Mouse (Mus musculus): ENCODE measurements around the gene Grhl1. TPM values are rescaled to one million over a fixed set of nuclear protein-coding genes. Genes with fewer than 3 reads are reported as not detected.

Gene Grhl1
- polyA plus RNA-seq, 1 experiment from 2014 or later, result 0.60 TPM

- Histone ChIP-seq H3K4me2 (replicated peaks; ENCODE audit: low read depth, low read length) (no peak overlapping the region), H3K27me3 (ENCODE audit: control insufficient read depth, insufficient read depth, low read length) (no peaks in the 10 kb centered on the region), H3K27ac (ENCODE audit: low read depth, low read length) (no peak overlapping the region), H3K4me1 (replicated peaks; ENCODE audit: control insufficient read depth, insufficient read depth, low read length) (no peaks in the 10 kb centered on the region), H3K9me3 (ENCODE audit: control insufficient read depth, low read length) (no peaks in the 10 kb centered on the region), H3K9ac (ENCODE audit: low read depth, low read length) (no peak overlapping the region), H3K36me3 (ENCODE audit: control insufficient read depth, insufficient read depth, low read length) (no peaks in the 10 kb centered on the region), H3K4me3 (ENCODE audit: low read depth, low read length) (no peak overlapping the region)
- DNase-seq (ENCODE audit: low spot score) (no peak), ATAC-seq (ENCODE audit: low FRiP score) (no peak)
- 87% methylated on average over 2 of the region's 2 CpGs for WGBS
Measured at GRCm38 (mm10) chr12:24552531-24552930, 19.6 kb upstream of the Grhl1 start.

- no peaks in the 10 kb centered on the region for H3K4me1 ChIP-seq (replicated peaks; ENCODE audit: control insufficient read depth, insufficient read depth, low read length)
- no peaks in the 10 kb centered on the region for H3K9me3 ChIP-seq (ENCODE audit: control insufficient read depth, low read length)
- H3K4me3 ChIP-seq (ENCODE audit: low read depth, low read length), result no peak overlapping the region
- no peaks in the 10 kb centered on the region for H3K36me3 ChIP-seq (ENCODE audit: control insufficient read depth, insufficient read depth, low read length)
- no peaks in the 10 kb centered on the region for H3K27me3 ChIP-seq (ENCODE audit: control insufficient read depth, insufficient read depth, low read length)
- H3K9ac ChIP-seq (ENCODE audit: low read depth, low read length), result no peak overlapping the region
- 84% methylated on average over 8 of the region's 8 CpGs for WGBS
- no peak for ATAC-seq (ENCODE audit: low FRiP score)
- H3K27ac ChIP-seq (ENCODE audit: low read depth, low read length), result no peak overlapping the region
- no peak for DNase-seq (ENCODE audit: low spot score)
- H3K4me2 ChIP-seq (replicated peaks; ENCODE audit: low read depth, low read length), result no peak overlapping the region
Measured at GRCm38 (mm10) chr12:24555976-24556375, 16.1 kb upstream of the Grhl1 start.

- Histone ChIP-seq H3K9ac (ENCODE audit: low read depth, low read length) (no peak overlapping the region), H3K36me3 (ENCODE audit: control insufficient read depth, insufficient read depth, low read length) (no peaks in the 10 kb centered on the region), H3K4me3 (ENCODE audit: low read depth, low read length) (no peak overlapping the region), H3K4me1 (replicated peaks; ENCODE audit: control insufficient read depth, insufficient read depth, low read length) (no peaks in the 10 kb centered on the region), H3K27me3 (ENCODE audit: control insufficient read depth, insufficient read depth, low read length) (no peaks in the 10 kb centered on the region), H3K4me2 (replicated peaks; ENCODE audit: low read depth, low read length) (no peak overlapping the region), H3K27ac (ENCODE audit: low read depth, low read length) (no peak overlapping the region), H3K9me3 (ENCODE audit: control insufficient read depth, low read length) (no peaks in the 10 kb centered on the region)
- no peak for ATAC-seq (ENCODE audit: low FRiP score)
- WGBS, result 87% methylated on average over 7 of the region's 7 CpGs
- no peak for DNase-seq (ENCODE audit: low spot score)
Measured at GRCm38 (mm10) chr12:24563395-24563960, 8.6 kb upstream of the Grhl1 start.

GRCm38 (mm10) chr12:24565311-24565710, 6.8 kb upstream of the Grhl1 start:
- Histone ChIP-seq H3K9me3 (ENCODE audit: control insufficient read depth, low read length) (no peaks in the 10 kb centered on the region), H3K4me1 (replicated peaks; ENCODE audit: control insufficient read depth, insufficient read depth, low read length) (no peaks in the 10 kb centered on the region), H3K27ac (ENCODE audit: low read depth, low read length) (no peak overlapping the region), H3K4me2 (replicated peaks; ENCODE audit: low read depth, low read length) (no peak overlapping the region), H3K27me3 (ENCODE audit: control insufficient read depth, insufficient read depth, low read length) (no peaks in the 10 kb centered on the region), H3K9ac (ENCODE audit: low read depth, low read length) (no peak overlapping the region), H3K36me3 (ENCODE audit: control insufficient read depth, insufficient read depth, low read length) (no peaks in the 10 kb centered on the region), H3K4me3 (ENCODE audit: low read depth, low read length) (no peak overlapping the region)
- no peak for ATAC-seq (ENCODE audit: low FRiP score)
- DNase-seq (ENCODE audit: low spot score), result no peak
- WGBS, result 78% methylated on average over 6 of the region's 6 CpGs

- 84% methylated on average over 3 of the region's 3 CpGs for WGBS
Measured at GRCm38 (mm10) chr12:24567606-24568005, 4.5 kb upstream of the Grhl1 start.

GRCm38 (mm10) chr12:24572421-24573274, 565 bp downstream of the Grhl1 start:
- H3K27me3 ChIP-seq (ENCODE audit: control insufficient read depth, insufficient read depth, low read length), result peaks cover 13% of the 10 kb centered on the region
- no peaks in the 10 kb centered on the region; the same call in 1 of the 2 replicates for H3K4me1 ChIP-seq (replicated peaks; ENCODE audit: control insufficient read depth, insufficient read depth, low read length)
- DNase-seq (ENCODE audit: low spot score) (no peak), ATAC-seq (ENCODE audit: low FRiP score) (peak; percentile 53)
- no peaks in the 10 kb centered on the region for H3K9me3 ChIP-seq (ENCODE audit: control insufficient read depth, low read length)
- H3K27ac ChIP-seq (ENCODE audit: low read depth, low read length), result no peak overlapping the region
- 7% methylated on average over 39 of the region's 48 CpGs for WGBS
- H3K36me3 ChIP-seq (ENCODE audit: control insufficient read depth, insufficient read depth, low read length), result no peaks in the 10 kb centered on the region
- peak overlapping the region; percentile 62 for H3K4me3 ChIP-seq (ENCODE audit: low read depth, low read length)
- peak overlapping the region; percentile 85 for H3K4me2 ChIP-seq (replicated peaks; ENCODE audit: low read depth, low read length)
- peak overlapping the region; percentile 47; the same call in 1 of the 2 replicates for H3K9ac ChIP-seq (ENCODE audit: low read depth, low read length)

More at GRCm38 (mm10) chr12:24567606-24568005, 4.5 kb upstream of the Grhl1 start:
- DNase-seq (ENCODE audit: low spot score), result no peak
- H3K36me3 ChIP-seq (ENCODE audit: control insufficient read depth, insufficient read depth, low read length), result no peaks in the 10 kb centered on the region
- no peak overlapping the region for H3K4me2 ChIP-seq (replicated peaks; ENCODE audit: low read depth, low read length)
- H3K4me3 ChIP-seq (ENCODE audit: low read depth, low read length), result no peak overlapping the region
- no peak overlapping the region for H3K27ac ChIP-seq (ENCODE audit: low read depth, low read length)
- no peaks in the 10 kb centered on the region for H3K9me3 ChIP-seq (ENCODE audit: control insufficient read depth, low read length)
- H3K4me1 ChIP-seq (replicated peaks; ENCODE audit: control insufficient read depth, insufficient read depth, low read length), result no peaks in the 10 kb centered on the region; the same call in 1 of the 2 replicates
- H3K9ac ChIP-seq (ENCODE audit: low read depth, low read length), result no peak overlapping the region
- no peak for ATAC-seq (ENCODE audit: low FRiP score)
- H3K27me3 ChIP-seq (ENCODE audit: control insufficient read depth, insufficient read depth, low read length), result peaks cover 6% of the 10 kb centered on the region

- peaks cover 13% of the 10 kb centered on the region for H3K27me3 ChIP-seq (ENCODE audit: control insufficient read depth, insufficient read depth, low read length)
- no peaks in the 10 kb centered on the region for H3K36me3 ChIP-seq (ENCODE audit: control insufficient read depth, insufficient read depth, low read length)
- H3K4me2 ChIP-seq (replicated peaks; ENCODE audit: low read depth, low read length), result no peak overlapping the region
- H3K4me1 ChIP-seq (replicated peaks; ENCODE audit: control insufficient read depth, insufficient read depth, low read length), result no peaks in the 10 kb centered on the region; the same call in 1 of the 2 replicates
- no peak overlapping the region for H3K9ac ChIP-seq (ENCODE audit: low read depth, low read length)
- DNase-seq (ENCODE audit: low spot score) (peak; percentile 6), ATAC-seq (ENCODE audit: low FRiP score) (no peak)
- no peak overlapping the region for H3K27ac ChIP-seq (ENCODE audit: low read depth, low read length)
- no peaks in the 10 kb centered on the region for H3K9me3 ChIP-seq (ENCODE audit: control insufficient read depth, low read length)
- no peak overlapping the region for H3K4me3 ChIP-seq (ENCODE audit: low read depth, low read length)
- 63% methylated on average over 3 of the region's 3 CpGs for WGBS
Measured at GRCm38 (mm10) chr12:24573275-24573580, 1.1 kb downstream of the Grhl1 start.

GRCm38 (mm10) chr12:24574870-24575269, 2.8 kb downstream of the Grhl1 start:
- Histone ChIP-seq H3K9ac (ENCODE audit: low read depth, low read length) (no peak overlapping the region), H3K4me1 (replicated peaks; ENCODE audit: control insufficient read depth, insufficient read depth, low read length) (no peaks in the 10 kb centered on the region; the same call in 1 of the 2 replicates), H3K27ac (ENCODE audit: low read depth, low read length) (no peak overlapping the region), H3K4me3 (ENCODE audit: low read depth, low read length) (no peak overlapping the region), H3K9me3 (ENCODE audit: control insufficient read depth, low read length) (no peaks in the 10 kb centered on the region), H3K36me3 (ENCODE audit: control insufficient read depth, insufficient read depth, low read length) (no peaks in the 10 kb centered on the region), H3K27me3 (ENCODE audit: control insufficient read depth, insufficient read depth, low read length) (peaks cover 13% of the 10 kb centered on the region), H3K4me2 (replicated peaks; ENCODE audit: low read depth, low read length) (no peak overlapping the region)
- no peak for DNase-seq (ENCODE audit: low spot score)
- 69% methylated on average over 7 of the region's 7 CpGs for WGBS
- no peak for ATAC-seq (ENCODE audit: low FRiP score)

- H3K4me2 ChIP-seq (replicated peaks; ENCODE audit: low read depth, low read length), result no peak overlapping the region
- no peaks in the 10 kb centered on the region for H3K4me1 ChIP-seq (replicated peaks; ENCODE audit: control insufficient read depth, insufficient read depth, low read length)
- no peaks in the 10 kb centered on the region for H3K9me3 ChIP-seq (ENCODE audit: control insufficient read depth, low read length)
- H3K27me3 ChIP-seq (ENCODE audit: control insufficient read depth, insufficient read depth, low read length), result no peaks in the 10 kb centered on the region
- H3K4me3 ChIP-seq (ENCODE audit: low read depth, low read length), result no peak overlapping the region
- ATAC-seq (ENCODE audit: low FRiP score), result no peak
- H3K36me3 ChIP-seq (ENCODE audit: control insufficient read depth, insufficient read depth, low read length), result no peaks in the 10 kb centered on the region
- no peak overlapping the region for H3K9ac ChIP-seq (ENCODE audit: low read depth, low read length)
- H3K27ac ChIP-seq (ENCODE audit: low read depth, low read length), result no peak overlapping the region
- DNase-seq (ENCODE audit: low spot score), result no peak
- 89% methylated on average over 1 of the region's 1 CpGs for WGBS
Measured at GRCm38 (mm10) chr12:24580452-24580851, 8.4 kb downstream of the Grhl1 start.

Data from hindbrain, embryonic 11.5 days (tissue).